Mouse (Mus musculus) telencephalon, adult 2 months (tissue): ENCODE measurements at regions not wholly inside any gene's neighbourhood (a gene's known extent, or its start where the extent isn't known, plus 50 kb on each side); places are given as distances from the start of the nearest gene placed in this dataset.
"Not testable (repeated sequence)": the region's sequence is repeated elsewhere in the genome, so short reads cannot be mapped to it uniquely, and the experiment has no call there.

ENCODE experiments used
- DNase-seq: peaks from one replicate; pipeline ENCODE4 v3.0.0-alpha.2; 2011; ENCODE audit warnings: low read depth, low spot score

GRCm38 (mm10) chr2:99470856-99471465 lies 803.9 kb upstream of the Gm10800 start:
- no peak for DNase-seq

DNA sequence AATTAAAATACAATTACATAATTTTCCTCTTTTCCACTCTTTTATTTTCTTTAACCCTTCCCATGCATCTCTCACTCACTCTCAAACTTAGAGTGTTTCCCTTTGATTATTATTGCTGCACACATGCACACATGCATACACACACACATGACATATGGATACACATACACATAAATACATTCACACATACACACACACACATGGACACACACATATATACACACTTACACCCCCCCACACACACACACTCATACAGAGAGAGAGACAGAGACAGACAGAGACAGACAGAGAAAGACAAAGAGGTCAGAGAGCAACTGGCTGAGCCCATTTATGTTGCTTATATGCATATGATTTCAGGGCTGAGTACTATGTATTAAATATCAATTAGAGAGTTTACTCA lies 764.2 kb upstream of the Gm10800 start:
- no peak for DNase-seq

DNA sequence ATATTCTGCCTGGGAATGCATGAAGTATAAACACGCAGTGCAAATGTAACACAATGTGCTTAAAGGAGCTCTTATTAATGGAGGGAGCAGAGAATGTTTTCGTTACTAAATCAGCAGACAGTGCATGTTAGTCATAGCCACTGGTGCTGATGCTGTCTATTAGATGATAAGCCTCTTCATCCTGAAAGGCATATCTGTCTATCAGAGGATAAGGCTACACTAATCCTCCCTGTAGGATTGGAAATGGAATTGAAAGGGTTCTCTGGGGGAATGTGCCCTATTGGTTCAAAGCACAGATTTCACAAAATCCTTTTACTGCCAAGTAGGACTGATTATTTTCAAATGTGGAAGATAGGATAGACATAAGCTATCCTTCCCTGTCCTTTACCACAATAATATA lies 763.4 kb upstream of the Gm10800 start:
- no peak for DNase-seq

- no peak for DNase-seq
Measured at GRCm38 (mm10) chr2:99421622-99422021, 754.5 kb upstream of the Gm10800 start.

DNA sequence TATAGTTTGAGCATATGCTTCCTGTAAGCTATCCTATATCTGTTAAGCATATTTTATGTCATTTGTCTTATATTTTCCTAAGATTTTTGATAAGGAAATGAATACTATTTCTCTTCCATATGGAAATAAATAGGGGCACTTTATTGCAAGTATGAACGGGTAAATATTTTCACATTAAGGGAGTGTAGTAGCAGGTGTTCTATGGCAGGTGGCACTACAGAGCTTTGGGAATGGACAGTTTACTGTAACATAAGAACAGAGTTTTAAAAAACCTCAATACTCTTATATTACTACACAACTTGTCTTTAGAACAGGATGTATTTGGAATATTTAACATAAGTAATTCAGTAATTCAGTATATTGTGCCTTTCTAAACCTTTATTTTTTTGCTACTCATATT lies 742.4 kb upstream of the Gm10800 start:
- peak; percentile 6 for DNase-seq

- no peak for DNase-seq
Measured at GRCm38 (mm10) chr2:99379746-99380145, 712.6 kb upstream of the Gm10800 start.

DNA sequence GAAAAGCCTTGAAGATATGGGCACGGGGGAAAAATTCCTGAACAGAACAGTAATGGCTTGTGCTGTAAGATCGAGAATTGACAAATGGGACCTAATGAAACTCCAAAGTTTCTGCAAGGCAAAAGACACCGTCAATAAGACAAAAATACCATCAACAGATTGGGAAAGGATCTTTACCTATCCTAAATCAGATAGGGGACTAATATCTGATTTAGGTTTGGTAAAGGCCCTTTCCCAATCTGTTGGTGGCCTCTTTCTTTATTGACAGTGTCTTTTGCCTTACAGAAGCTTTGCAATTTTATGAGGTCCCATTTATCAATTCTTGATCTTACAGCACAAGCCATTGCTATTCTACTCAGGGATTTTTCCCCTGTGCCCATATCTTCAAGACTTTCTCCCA lies 696.5 kb upstream of the Gm10800 start:
- not testable (repeated sequence) for DNase-seq

DNA sequence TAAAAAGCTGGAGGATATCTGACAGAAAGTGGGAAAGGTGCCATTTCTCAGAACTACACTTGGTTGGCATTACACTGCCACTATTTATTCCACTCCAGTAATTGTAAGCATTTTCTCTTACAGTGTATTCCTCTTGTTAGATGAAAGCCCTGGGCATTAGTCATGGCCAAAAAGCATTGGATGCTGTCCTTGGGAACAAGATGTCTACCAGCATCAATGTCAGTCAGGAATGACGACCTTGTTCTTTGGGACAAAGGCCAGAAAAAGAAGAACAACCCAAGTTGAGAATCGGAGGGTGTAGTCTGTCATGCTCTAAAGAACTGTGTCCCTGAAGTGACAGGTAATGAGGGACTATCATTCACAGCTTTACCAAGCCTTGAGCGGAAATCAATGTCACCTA lies 662.1 kb upstream of the Gm10800 start:
- no peak for DNase-seq
